Mouse (Mus musculus) small intestine, adult 2 months (tissue): ENCODE data around the gene Vsir.

Source experiments
- CTCF ChIP-seq: fragments of 200-500 bp; IDR thresholded peaks from 2 replicates; pipeline ENCODE4 v1.5.1; 2012; ENCODE audit warnings: low read depth, mild to moderate bottlenecking, control low read depth, inconsistent platforms, low read length, moderate library complexity, mixed read lengths; ENCODE audit not compliant: insufficient replicate concordance, insufficient read length; ENCODE audit errors: extremely low read depth
- POLR2A ChIP-seq: fragments of 200-500 bp; IDR thresholded peaks from 2 replicates; pipeline ENCODE4 v1.6.1; 2012; ENCODE audit warnings: low read depth, mild to moderate bottlenecking, control low read depth, inconsistent platforms, low read length, moderate library complexity

- no peak for TF ChIP-seq POLR2A
- TF ChIP-seq CTCF: no peak
These were observed 43.2 kb upstream of the Vsir start for GRCm38 (mm10) chr10:60303419-60303818.
